In genomic region chr13:99207214-99207613, GRCm38 (mm10) we compare ENCODE assay signal across 16 mouse cellular contexts.
"Had no signal": no experiment of that assay in that cellular context is flagged by ENCODE, and none has a peak within 500 bp of the region (broad histone marks: within the 10 kb centered on the region; RNA-seq: fewer than 3 reads in every experiment).

No protein-coding gene starts in this region.

- H3K9me3 ChIP-seq: neural tube, embryonic 13.5 days; neural tube, embryonic 15.5 days; stomach, embryonic 15.5 days had no signal

- H3K36me3 ChIP-seq: neural tube, embryonic 13.5 days; neural tube, embryonic 15.5 days; stomach, embryonic 15.5 days had no signal

- H3K9ac ChIP-seq: neural tube, embryonic 13.5 days; neural tube, embryonic 15.5 days; stomach, embryonic 15.5 days had no signal

- DNase-seq: retina, postnatal 1 day; right cerebral cortex, adult 18-20 months; right cerebral cortex, postnatal 14 days; right cerebral cortex, postnatal 25 days; right cerebral cortex, postnatal 4 days; spleen, adult 18-20 months; thymus, adult 18-20 months; thymus, adult 2 months; thymus, postnatal 14 days; thymus, postnatal 25 days; thymus, postnatal 36 days; thymus, postnatal 4 days had no signal

- H3K27me3 ChIP-seq: neural tube, embryonic 13.5 days; neural tube, embryonic 15.5 days; stomach, embryonic 15.5 days had no signal

- H3K4me3 ChIP-seq: neural tube, embryonic 13.5 days; neural tube, embryonic 15.5 days; stomach, embryonic 15.5 days had no signal

- H3K4me1 ChIP-seq: neural tube, embryonic 15.5 days; stomach, embryonic 15.5 days had no signal

- H3K27ac ChIP-seq: neural tube, embryonic 13.5 days; neural tube, embryonic 15.5 days; stomach, embryonic 15.5 days; stomach, postnatal 0 days had no signal

- H3K4me2 ChIP-seq: neural tube, embryonic 13.5 days; neural tube, embryonic 15.5 days; stomach, embryonic 15.5 days had no signal
